Mouse (Mus musculus) stomach, postnatal 0 days (tissue): Measurements from ENCODE around the gene Pakap. TPM values are rescaled to one million over a fixed set of nuclear protein-coding genes. Genes with fewer than 3 reads are reported as not detected.

Source experiments
- ATAC-seq: fragments of 200-750 bp; cut with Nextera tagmentation; 2 replicates; pipeline ENCODE4 v1.8.0; 2017; ENCODE audit not compliant: low FRiP score, low TSS enrichment
- DNase-seq: peaks from one replicate; pipeline ENCODE4 v3.0.0-alpha.2; 2016; ENCODE audit warnings: low spot score
- H3K27ac ChIP-seq: fragments of 300-500 bp; sonication (generic); replicated peaks from 2 replicates; pipeline ENCODE4 v1.5.1; 2014; ENCODE audit warnings: mild to moderate bottlenecking, control low read depth
- H3K27me3 ChIP-seq: fragments of 300-500 bp; sonication (generic); 2 replicates; pipeline ENCODE4 v1.6.1; 2014; ENCODE audit warnings: low read length; ENCODE audit not compliant: control insufficient read depth, insufficient read depth
- H3K36me3 ChIP-seq: fragments of 300-500 bp; sonication (generic); 2 replicates; pipeline ENCODE4 v1.6.1; 2014; ENCODE audit warnings: low read length, mixed read lengths; ENCODE audit not compliant: control insufficient read depth, insufficient read depth
- H3K4me1 ChIP-seq: fragments of 300-500 bp; sonication (generic); replicated peaks from 2 replicates; pipeline ENCODE4 v1.6.1; 2014; ENCODE audit warnings: antibody characterized with exemption; ENCODE audit not compliant: control insufficient read depth, insufficient read depth
- H3K4me2 ChIP-seq: fragments of 300-500 bp; sonication (generic); replicated peaks from 2 replicates; pipeline ENCODE4 v1.6.1; 2014; ENCODE audit warnings: low read depth, mild to moderate bottlenecking, control low read depth, moderate library complexity
- H3K4me3 ChIP-seq: fragments of 300-500 bp; sonication (generic); 2 replicates; pipeline ENCODE4 v1.5.1; 2014; ENCODE audit warnings: low read depth, low read length, control low read depth
- H3K9ac ChIP-seq: fragments of 300-500 bp; sonication (generic); 2 replicates; pipeline ENCODE4 v1.6.1; 2014; ENCODE audit warnings: mild to moderate bottlenecking, low read length, control low read depth, mixed read lengths
- H3K9me3 ChIP-seq: fragments of 300-500 bp; sonication (generic); 2 replicates; pipeline ENCODE4 v1.6.1; 2016; ENCODE audit warnings: low read length; ENCODE audit not compliant: control insufficient read depth
- CTCF ChIP-seq: IDR thresholded peaks from 2 replicates; pipeline ENCODE4 v1.5.1; 2016; ENCODE audit warnings: antibody characterized with exemption, low read depth, mild to moderate bottlenecking, moderate library complexity
- EP300 ChIP-seq: optimal IDR thresholded peaks from 2 replicates; pipeline ENCODE3; 2016; ENCODE audit warnings: antibody characterized with exemption
- WGBS: fragments of 180-500 bp; shearing (Covaris S2); extraction: QIAGEN DNeasy Blood & Tissue Kit; methylation state at CpG from one replicate; pipeline ENCODE4 v1.1.7; 2014; 5-methylcytosine and 5-hydroxymethylcytosine counted together
- polyA plus RNA-seq: library from polyadenylated mRNA; unstranded; fragments of >200 nt; fragmentation: Nextera tagmentation; extraction: Ambion mirVana; gene quantifications from 2 replicates; pipeline ENCODE4 v1.2.1, GENCODE M21; 2015

Gene Pakap
- polyA plus RNA-seq, 1 experiment from 2014 or later = 12.2 TPM

- no peaks in the 10 kb centered on the region for H3K36me3 ChIP-seq
- no peaks in the 10 kb centered on the region for H3K9me3 ChIP-seq
- H3K4me3 ChIP-seq = 0 out of 2 replicates have a peak overlapping the region, but pooled peaks have one; percentile 19
- no peaks in the 10 kb centered on the region for H3K27me3 ChIP-seq
- peak overlapping the region; percentile 48 for H3K4me2 ChIP-seq
- 29% methylated on average over 22 of the region's 22 CpGs for WGBS
- DNase-seq (peak; percentile 90), ATAC-seq (peak; percentile 54; the same call in 1 of the 2 replicates)
- H3K9ac ChIP-seq = no peak overlapping the region
- H3K4me1 ChIP-seq = no peaks in the 10 kb centered on the region
- TF ChIP-seq EP300 (no peak), CTCF (peak; percentile 93)
- H3K27ac ChIP-seq = 0 out of 2 replicates have a peak overlapping the region, but pooled peaks have one; percentile 14
These were observed 39.4 kb downstream of the Pakap start for GRCm38 (mm10) chr4:57607247-57607942.

DNA sequence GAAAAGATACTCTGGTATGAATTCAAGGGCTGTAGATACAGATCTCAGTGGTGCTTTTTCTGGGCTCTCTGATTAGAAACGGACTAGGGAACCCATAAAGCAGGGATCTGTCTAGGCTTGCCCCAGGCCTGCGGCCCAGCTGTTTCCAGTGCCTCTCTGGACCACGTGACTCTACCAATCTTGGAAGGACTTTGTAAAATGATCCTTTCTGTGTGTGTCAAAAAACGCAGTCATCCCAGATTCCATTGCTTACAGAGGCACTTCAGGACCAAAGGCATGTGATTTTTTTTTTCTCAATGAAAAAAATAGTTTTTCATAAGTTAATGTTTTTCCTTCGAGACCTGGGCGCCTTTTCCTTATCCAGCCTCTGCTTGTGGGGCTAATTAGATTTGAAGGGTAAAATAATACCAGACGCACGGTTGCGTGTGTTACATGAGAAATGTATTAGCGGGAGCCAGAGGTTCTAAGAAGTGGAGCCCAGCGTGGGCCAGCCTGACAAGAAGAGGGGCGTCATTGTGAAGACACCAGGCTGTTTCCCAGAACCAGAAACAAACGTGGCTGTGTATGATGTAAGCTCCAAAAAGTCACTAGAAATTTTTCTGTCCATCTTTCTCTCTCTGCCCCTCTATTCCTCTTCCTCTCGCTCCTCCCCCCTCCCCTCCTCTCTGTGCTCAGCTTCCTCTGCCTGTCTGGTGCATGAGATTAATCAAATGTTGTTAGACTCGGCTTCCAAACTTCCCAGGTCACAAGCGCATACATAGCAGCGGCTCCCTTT lies 43.5 kb downstream of the Pakap start:
- Histone ChIP-seq H3K4me1 (no peaks in the 10 kb centered on the region), H3K36me3 (no peaks in the 10 kb centered on the region), H3K4me2 (0 out of 2 replicates have a peak overlapping the region, but pooled peaks have one; percentile 12), H3K9me3 (no peaks in the 10 kb centered on the region), H3K4me3 (no peak overlapping the region), H3K27ac (0 out of 2 replicates have a peak overlapping the region, but pooled peaks have one; percentile 36), H3K9ac (no peak overlapping the region), H3K27me3 (no peaks in the 10 kb centered on the region)
- ATAC-seq = no peak; the same call in 1 of the 2 replicates
- TF ChIP-seq EP300 = no peak
- no peak for TF ChIP-seq CTCF
- 28% methylated on average over 17 of the region's 17 CpGs for WGBS
- no peak for DNase-seq

GRCm38 (mm10) chr4:57612716-57613115 lies 44.7 kb downstream of the Pakap start:
- TF ChIP-seq CTCF = no peak
- TF ChIP-seq EP300 = no peak
- no peak overlapping the region for H3K27ac ChIP-seq
- no peak overlapping the region for H3K4me3 ChIP-seq
- WGBS = 82% methylated on average over 5 of the region's 5 CpGs
- ATAC-seq (no peak), DNase-seq (no peak)
- no peaks in the 10 kb centered on the region for H3K27me3 ChIP-seq
- H3K9me3 ChIP-seq = no peaks in the 10 kb centered on the region
- H3K4me1 ChIP-seq = no peaks in the 10 kb centered on the region
- no peak overlapping the region for H3K9ac ChIP-seq
- H3K36me3 ChIP-seq = no peaks in the 10 kb centered on the region
- H3K4me2 ChIP-seq = no peak overlapping the region

GRCm38 (mm10) chr4:57614686-57615085 lies 46.7 kb downstream of the Pakap start:
- Histone ChIP-seq H3K9me3 (no peaks in the 10 kb centered on the region), H3K4me3 (no peak overlapping the region), H3K36me3 (no peaks in the 10 kb centered on the region), H3K9ac (no peak overlapping the region), H3K4me2 (no peak overlapping the region), H3K4me1 (no peaks in the 10 kb centered on the region), H3K27me3 (no peaks in the 10 kb centered on the region), H3K27ac (no peak overlapping the region)
- no peak for ATAC-seq
- no peak for TF ChIP-seq EP300
- no peak for TF ChIP-seq CTCF
- WGBS = 87% methylated on average over 4 of the region's 4 CpGs
- DNase-seq = no peak

DNA sequence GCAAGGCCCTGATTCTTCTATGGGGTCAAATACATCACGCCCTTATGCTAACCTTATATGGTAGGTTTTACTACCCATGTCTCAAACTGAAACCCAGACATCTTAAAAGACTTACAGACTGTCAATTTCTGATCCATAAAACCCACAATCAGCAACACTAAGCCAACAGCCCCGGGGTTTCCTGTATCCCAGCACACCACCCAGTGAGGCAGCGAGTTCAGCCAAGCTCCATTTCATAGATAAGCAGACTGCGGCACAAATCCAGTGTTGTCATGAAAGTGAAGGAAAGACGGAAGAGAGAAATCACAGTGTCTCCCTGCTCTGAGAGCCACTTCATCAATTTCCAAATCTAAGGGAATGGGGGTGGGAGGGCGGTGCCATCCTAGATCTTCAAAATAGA lies 50.8 kb downstream of the Pakap start:
- no peaks in the 10 kb centered on the region for H3K27me3 ChIP-seq
- TF ChIP-seq CTCF = no peak
- no peak for TF ChIP-seq EP300
- no peak for DNase-seq
- H3K4me3 ChIP-seq = no peak overlapping the region
- no peak overlapping the region for H3K27ac ChIP-seq
- no peak overlapping the region for H3K4me2 ChIP-seq
- H3K4me1 ChIP-seq = no peaks in the 10 kb centered on the region
- no peak overlapping the region for H3K9ac ChIP-seq
- H3K9me3 ChIP-seq = no peaks in the 10 kb centered on the region
- no peaks in the 10 kb centered on the region for H3K36me3 ChIP-seq
- 87% methylated on average over 6 of the region's 6 CpGs for WGBS
- ATAC-seq = no peak

GRCm38 (mm10) chr4:57622816-57623215 lies 54.8 kb downstream of the Pakap start:
- Histone ChIP-seq H3K4me2 (no peak overlapping the region), H3K27me3 (no peaks in the 10 kb centered on the region), H3K27ac (no peak overlapping the region), H3K4me1 (no peaks in the 10 kb centered on the region), H3K9me3 (no peaks in the 10 kb centered on the region), H3K9ac (no peak overlapping the region), H3K36me3 (no peaks in the 10 kb centered on the region), H3K4me3 (no peak overlapping the region)
- DNase-seq (no peak), ATAC-seq (no peak)
- TF ChIP-seq CTCF (no peak), EP300 (no peak)
- 53% methylated on average over 7 of the region's 7 CpGs for whole genome bisulfite sequencing
